Mouse (Mus musculus) adrenal gland, adult 18-20 months (tissue): ENCODE data around the gene Pkp3. TPM values are rescaled to one million over a fixed set of nuclear protein-coding genes. Genes with fewer than 3 reads are reported as not detected.

Source experiments
- DNase-seq, 2 experiments: peaks; one replicate each; pipeline ENCODE4 v3.0.0; 2021 to 2022; ENCODE audit warnings: low spot score in 2 of 2
- total RNA-seq, 2 experiments: library from RNA; stranded (reverse); gene quantifications; 1 replicate in 1 of 2; 2 replicates in 1 of 2; pipeline ENCODE4 v1.2.3; 2021

The Pkp3 gene
- total RNA-seq, 2 experiments from 2014 or later, result 1.8 to 3.3 TPM

GRCm38 (mm10) chr7:141055785-141056184 is 22.2 kb upstream of the Pkp3 start:
- DNase-seq, result no peak

DNA sequence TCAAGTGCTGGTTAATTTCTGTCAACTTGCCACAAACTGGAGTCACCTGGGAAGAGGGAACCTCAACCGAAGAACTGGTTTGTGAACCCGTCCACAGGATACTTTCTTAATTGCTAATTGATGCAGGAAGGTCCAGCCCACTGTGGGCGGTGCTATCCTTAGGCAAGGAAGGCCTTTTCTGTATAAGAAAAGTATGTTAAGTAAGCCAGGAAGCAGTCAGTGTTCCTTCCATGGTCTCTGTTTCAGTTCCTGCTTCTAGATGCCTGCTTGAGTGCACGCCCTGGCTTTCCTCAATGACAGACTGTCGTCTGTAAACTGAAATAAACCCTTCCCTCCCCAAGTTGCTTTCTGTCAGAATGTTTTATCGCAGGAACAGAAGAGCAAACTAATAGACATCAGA is 21.0 kb upstream of the Pkp3 start:
- no peak for DNase-seq

DNA sequence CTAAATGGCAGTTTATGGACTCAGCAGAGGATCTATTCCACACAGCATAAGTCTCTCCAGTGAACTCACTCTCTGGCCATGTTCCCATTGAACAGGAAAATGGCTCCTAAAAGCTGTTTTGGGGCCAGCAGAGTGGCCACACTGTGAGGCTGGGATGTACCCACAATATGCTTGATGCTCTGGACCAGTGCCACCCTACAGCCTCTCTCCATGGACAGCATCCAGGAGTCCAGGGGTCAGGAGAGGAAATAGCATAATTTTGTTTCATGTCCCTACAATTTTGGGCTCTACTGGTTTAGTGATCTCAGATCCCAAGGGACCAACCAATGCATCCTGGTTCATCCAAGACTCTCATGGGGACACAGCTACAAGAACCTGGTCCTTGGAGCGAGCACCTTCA is 20.5 kb upstream of the Pkp3 start:
- no peak for DNase-seq

DNA sequence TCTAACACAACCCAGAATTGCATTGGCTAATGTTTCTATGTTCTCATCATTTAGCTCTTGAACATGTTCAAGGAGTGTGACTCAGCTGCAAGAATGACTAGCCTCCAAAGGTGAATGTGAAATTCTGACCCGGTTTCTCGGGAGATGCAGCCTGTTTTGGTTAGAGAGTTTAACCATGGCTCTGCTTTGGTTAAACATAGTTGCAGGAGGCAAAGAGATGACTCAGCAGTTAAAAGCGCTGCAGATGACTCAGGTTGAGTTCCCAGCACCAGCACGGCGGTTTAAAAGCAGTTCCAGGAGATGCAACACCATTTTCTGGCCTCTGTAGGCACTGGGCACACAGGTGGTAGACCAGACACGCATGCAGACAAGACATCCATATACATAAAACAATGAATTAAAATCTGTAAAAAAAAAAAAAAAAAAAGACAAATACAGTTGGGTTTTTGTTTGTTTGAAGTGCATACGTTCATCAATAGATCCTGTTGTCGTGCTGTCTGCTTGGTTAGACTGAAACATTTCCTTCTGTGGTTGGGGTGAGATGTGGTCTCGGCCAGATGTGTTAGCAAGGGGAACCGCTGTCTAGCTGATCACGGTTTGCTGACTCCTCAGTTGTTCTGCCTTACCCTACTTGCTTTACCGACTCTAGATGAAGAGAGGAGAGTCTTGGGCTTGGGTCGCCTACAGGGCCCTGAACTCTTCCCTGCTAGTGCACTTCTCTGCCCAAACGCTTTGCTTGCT is 19.2 kb upstream of the Pkp3 start:
- DNase-seq, result no peak

DNA sequence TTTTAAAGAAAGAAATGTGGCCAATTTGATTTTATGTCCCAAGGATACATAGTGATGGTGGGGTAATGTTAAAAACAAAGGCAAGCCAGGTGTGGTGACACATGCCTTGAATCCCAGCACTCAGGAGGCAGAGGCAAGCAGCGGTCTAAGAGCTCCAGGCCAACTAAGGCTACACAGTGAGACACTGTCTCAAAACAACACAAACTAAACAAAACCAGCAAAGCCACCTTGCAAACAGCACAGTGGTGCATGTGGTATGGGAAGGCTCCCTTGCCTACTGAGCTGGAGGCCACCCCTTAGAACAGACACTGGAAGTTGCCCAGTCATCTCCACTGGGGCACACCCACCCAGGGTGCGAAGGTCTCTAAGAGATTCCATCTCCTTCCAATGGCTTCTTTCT is 18.1 kb upstream of the Pkp3 start:
- DNase-seq, result no peak

DNA sequence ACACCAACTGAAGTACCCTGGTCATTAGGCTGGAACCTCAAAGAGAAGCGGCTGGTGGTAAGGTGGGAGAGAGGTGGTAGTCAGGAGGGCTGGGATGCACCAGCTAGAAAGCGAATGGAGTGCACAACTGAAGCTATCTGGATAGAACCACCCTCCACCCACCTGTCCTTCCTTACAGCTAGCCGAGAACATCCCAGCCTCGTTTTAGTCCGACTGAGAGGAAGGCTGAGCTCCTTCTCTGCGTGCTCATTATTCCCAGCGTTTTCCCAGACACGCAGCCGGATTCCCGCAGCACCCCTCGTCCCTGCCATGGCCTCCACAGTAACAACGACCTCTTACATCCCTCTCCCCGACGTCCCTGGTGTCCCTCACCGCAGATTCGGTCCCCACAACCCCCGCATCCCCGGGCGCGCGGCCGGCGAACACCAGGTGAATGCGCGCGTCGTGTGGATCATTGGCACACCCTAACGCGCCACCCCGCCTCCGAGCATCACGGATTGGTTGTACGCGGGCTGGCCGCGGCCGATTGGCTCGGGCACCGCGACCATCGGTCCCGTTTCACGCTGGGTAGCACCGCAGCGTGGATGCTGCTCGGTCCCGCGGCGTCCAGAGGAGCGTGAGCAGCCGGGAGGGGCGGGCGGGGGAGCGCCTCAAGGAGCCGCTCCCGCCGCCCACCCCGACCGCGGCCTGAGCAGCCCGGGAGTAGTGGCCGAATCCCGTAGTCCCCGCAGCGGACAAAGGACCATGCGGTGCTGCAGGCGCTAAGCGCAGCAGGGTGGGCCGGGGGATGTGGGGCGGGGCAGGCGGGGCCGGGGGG is 17.4 kb upstream of the Pkp3 start, which contains the start of gene B4galnt4:
TSS of gene B4galnt4 (plus strand) at position 679 of the 817 bp plus-strand sequence.
- peak; percentile 58 to 66 for DNase-seq

DNA sequence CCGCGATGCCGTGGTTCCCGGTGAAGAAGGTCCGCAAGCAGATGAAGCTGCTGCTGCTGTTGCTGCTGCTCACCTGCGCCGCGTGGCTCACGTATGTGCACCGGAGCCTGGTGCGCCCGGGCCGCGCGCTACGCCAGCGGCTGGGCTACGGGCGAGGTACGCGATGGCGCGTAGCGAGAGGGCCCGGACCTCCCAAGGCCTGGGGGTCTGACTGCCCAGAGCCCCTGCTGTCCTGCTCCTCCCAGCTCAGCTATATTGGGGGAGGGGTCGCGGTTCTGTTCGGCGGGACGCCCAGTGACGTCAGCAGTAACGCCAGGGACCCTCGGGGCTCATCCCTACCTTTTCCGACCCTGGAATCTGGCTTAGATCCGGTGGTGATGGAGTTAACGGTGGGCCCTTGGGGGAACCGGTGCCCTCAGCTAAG is 16.7 kb upstream of the Pkp3 start:
- DNase-seq, result no peak

DNA sequence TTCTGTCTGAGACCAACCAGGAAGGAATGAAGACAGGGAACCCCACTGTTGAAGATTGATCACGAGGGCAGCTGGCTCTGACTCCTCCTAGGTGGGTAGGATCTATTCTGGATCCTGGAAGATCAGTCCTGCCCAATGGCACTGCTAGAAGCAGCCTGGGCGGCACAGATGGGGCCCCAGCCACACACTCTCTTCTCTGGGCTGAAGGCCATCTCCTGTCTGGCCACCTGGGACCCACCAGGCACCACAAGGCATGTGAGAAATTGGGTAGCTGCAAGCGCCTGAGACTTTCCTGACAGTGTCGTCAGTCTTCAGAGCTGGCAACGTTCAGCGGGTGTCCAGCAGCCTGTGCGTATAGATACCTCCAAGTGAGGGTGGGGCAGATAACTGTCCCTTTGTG is 15.5 kb upstream of the Pkp3 start:
- DNase-seq, result no peak

- no peak for DNase-seq
Observed at GRCm38 (mm10) chr7:141063353-141063752, 14.7 kb upstream of the Pkp3 start.

- no peak for DNase-seq
Observed at GRCm38 (mm10) chr7:141064175-141064574, 13.8 kb upstream of the Pkp3 start.

DNA sequence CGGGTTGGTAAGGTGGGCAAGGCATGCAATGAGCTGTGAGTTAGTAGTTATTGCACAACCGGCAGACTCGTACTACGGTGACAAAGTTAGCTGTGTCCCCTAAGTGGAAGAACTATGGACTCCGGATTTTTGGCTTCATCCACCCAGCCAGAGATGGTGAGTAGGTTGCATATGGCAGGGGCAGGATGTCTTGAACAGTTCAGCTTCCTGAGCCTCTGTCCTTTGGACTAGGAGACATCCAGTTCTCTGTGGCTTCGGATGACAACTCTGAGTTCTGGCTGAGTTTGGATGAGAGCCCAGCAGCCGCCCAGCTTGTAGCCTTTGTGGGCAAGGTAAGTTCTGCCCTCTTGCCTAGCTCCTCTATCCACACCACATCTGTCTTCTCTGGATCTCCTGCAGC is 13.4 kb upstream of the Pkp3 start:
- DNase-seq, result no peak

DNA sequence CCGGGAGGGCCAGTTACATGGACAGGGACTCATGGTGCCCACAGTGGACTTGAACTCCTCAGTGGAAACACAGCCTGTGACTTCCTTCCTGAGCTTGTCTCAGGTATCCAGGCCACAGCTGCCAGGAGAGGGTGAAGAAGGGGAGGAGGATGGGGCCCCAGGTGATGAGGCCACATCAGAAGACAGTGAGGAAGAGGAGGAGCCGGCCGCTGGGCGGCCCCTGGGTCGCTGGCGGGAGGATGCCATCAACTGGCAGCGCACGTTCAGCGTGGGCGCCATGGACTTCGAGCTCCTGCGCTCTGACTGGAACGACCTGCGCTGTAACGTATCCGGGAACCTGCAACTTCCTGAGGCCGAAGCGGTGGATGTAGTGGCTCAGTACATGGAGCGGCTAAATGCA is 9.7 kb upstream of the Pkp3 start:
- no peak for DNase-seq

GRCm38 (mm10) chr7:141070058-141070862 is 7.8 kb upstream of the Pkp3 start:
- peak; percentile 67 to 77 for DNase-seq

DNA sequence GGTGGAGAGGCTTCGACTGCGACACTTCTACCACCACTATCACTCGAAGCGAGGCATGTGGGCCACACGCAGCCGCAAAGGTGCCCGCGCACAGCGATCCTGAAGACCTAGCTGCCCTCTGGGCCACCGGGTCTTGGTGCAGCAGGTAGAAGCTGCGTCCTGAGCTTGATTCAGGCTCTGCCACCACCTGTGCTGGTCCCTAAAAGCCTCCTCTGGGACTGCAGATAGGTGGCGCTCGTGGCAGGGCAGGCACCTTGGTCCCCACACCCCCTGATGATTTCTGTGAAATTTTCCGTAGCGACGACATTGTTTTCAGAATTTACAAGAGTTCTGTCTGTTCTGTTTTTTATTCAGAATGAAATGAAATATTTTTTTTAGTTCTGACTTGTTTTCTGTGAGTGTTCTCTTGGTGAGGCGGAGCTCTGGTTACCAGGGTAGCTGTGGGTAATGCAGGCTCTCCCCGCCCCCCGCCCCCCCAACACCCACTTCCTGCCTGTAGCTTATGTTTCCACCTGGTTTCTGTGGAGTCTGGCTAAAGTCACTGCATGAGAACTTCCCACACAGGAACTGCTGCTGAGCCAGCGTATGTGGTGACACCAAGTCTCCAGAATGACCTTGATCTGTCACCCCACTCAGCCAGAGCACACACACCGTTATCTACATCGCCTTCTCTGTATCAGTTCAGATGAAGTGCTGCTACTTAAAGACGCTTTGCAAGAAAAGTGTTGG is 5.8 kb upstream of the Pkp3 start:
- no peak for DNase-seq

GRCm38 (mm10) chr7:141073782-141074181 is 4.2 kb upstream of the Pkp3 start:
- no peak for DNase-seq

DNA sequence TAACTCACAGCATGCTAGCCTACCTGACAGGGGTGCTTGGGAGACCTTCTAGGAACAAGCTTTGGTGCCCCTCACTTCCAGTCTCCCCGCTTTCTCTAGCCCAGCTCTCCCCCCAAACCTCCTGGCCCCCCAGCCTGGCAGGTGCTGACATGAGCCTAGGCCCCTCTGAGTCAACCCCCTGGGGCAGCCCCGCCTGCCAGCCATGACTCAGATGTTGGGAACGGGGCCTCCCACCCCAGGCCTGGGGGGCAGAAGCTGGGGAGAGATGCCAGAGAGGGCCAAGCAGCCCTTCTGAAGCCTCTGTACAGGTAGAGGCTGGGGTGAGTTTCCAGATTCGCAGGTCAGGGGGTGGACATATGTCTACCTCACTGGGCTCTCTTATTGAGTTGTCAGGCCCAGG is 858 bp downstream of the Pkp3 start:
- no peak for DNase-seq

GRCm38 (mm10) chr7:141079481-141080449 is 1.7 kb downstream of the Pkp3 start:
- DNase-seq, result no peak

- DNase-seq, result no peak
Observed at GRCm38 (mm10) chr7:141087894-141088293, 9.9 kb downstream of the Pkp3 start.

DNA sequence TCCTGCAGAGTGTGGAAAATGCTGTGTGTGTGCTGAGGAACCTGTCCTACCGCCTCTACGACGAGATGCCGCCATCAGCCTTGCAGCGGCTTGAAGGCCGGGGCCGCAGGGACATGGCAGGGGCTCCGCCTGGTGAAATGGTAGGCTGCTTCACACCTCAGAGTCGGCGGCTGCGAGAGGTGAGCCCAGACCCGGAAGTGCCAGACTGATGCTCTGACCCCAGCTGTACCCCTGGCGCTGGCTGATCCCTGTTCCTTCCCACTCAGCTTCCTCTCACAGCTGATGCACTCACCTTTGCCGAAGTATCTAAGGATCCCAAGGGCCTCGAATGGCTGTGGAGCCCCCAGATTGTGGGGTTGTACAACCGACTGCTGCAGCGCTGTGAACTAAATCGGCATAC is 10.5 kb downstream of the Pkp3 start:
- no peak for DNase-seq

DNA sequence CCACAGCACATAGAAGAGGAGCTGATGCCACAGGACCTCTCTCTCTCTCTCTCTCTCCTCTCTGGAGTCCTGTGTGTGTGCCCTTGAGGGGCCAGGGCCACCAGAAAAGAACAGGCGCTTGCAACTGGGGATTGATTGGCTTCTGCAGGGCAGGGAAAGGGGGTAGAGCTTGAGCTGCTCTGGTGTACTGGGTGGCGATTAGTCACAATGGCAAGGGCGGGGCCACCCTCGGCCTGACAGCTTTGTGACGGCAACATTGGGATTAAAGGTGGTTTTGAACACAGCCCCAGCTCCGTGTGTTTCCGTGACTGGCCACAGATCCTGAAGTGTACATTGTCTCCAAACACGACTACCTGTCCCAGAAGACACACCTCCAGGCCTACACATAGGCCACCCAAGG is 12.2 kb downstream of the Pkp3 start:
- DNase-seq, result no peak
